Mouse (Mus musculus) lung, embryonic 14.5 days (tissue): Measurements from ENCODE around the gene Fgb. TPM values are rescaled to one million over a fixed set of nuclear protein-coding genes. Genes with fewer than 3 reads are reported as not detected.

ENCODE experiments used
- ATAC-seq: fragments of 200-750 bp; cut with Nextera tagmentation; 2 replicates; pipeline ENCODE4 v1.8.0; 2017; ENCODE audit warnings: mild to moderate bottlenecking, moderate TSS enrichment, moderate library complexity; ENCODE audit not compliant: insufficient read depth
- DNase-seq: peaks from one replicate; pipeline ENCODE4 v3.0.0-alpha.2; 2015
- H3K27ac ChIP-seq: fragments of 300-500 bp; sonication (generic); 2 replicates; pipeline ENCODE4 v1.5.1; 2014; ENCODE audit warnings: low read depth, mild to moderate bottlenecking, moderate library complexity
- H3K27me3 ChIP-seq: fragments of 300-500 bp; sonication (generic); 2 replicates; pipeline ENCODE4 v1.6.1; 2014; ENCODE audit warnings: low read length, control low read depth; ENCODE audit not compliant: insufficient read depth
- H3K36me3 ChIP-seq: fragments of 300-500 bp; sonication (generic); 2 replicates; pipeline ENCODE4 v1.6.1; 2014; ENCODE audit warnings: control low read depth; ENCODE audit not compliant: insufficient read depth
- H3K4me1 ChIP-seq: fragments of 300-500 bp; sonication (generic); 2 replicates; pipeline ENCODE4 v1.6.1; 2014; ENCODE audit warnings: antibody characterized with exemption, control low read depth; ENCODE audit not compliant: insufficient read depth
- H3K4me2 ChIP-seq: fragments of 300-500 bp; sonication (generic); 2 replicates; pipeline ENCODE4 v1.6.1; 2014; ENCODE audit warnings: mild to moderate bottlenecking
- H3K4me3 ChIP-seq: fragments of 300-500 bp; sonication (generic); 2 replicates; pipeline ENCODE4 v1.5.1; 2014; ENCODE audit warnings: low read depth, low read length
- H3K9ac ChIP-seq: fragments of 300-500 bp; sonication (generic); 2 replicates; pipeline ENCODE4 v1.6.1; 2014
- H3K9me3 ChIP-seq: fragments of 300-500 bp; sonication (generic); 2 replicates; pipeline ENCODE4 v1.6.1; 2016; ENCODE audit warnings: low read depth, low read length, control low read depth
- CTCF ChIP-seq: IDR thresholded peaks from 2 replicates; pipeline ENCODE4 v1.5.1; 2016; ENCODE audit warnings: antibody characterized with exemption, low read depth
- WGBS: fragments of 180-500 bp; shearing (Covaris S2); extraction: QIAGEN DNeasy Blood & Tissue Kit; methylation state at CpG from one replicate; pipeline ENCODE4 v1.1.7; 2014; 5-methylcytosine and 5-hydroxymethylcytosine counted together
- polyA plus RNA-seq: library from polyadenylated mRNA; unstranded; fragments of >200 nt; fragmentation: Nextera tagmentation; extraction: Ambion mirVana; gene quantifications from 2 replicates; pipeline ENCODE4 v1.2.1, GENCODE M21; 2014

Fgb gene
- polyA plus RNA-seq, 1 experiment from 2014 or later: 0.09 TPM

- WGBS: 63% methylated on average over 1 of the region's 1 CpGs
- Histone ChIP-seq H3K27me3 (no peaks in the 10 kb centered on the region), H3K36me3 (no peaks in the 10 kb centered on the region), H3K27ac (no peak overlapping the region), H3K9me3 (no peaks in the 10 kb centered on the region), H3K4me1 (no peaks in the 10 kb centered on the region), H3K4me2 (no peak overlapping the region), H3K9ac (no peak overlapping the region), H3K4me3 (no peak overlapping the region)
- ATAC-seq (no peak), DNase-seq (no peak)
- no peak for TF ChIP-seq CTCF
Measured at GRCm38 (mm10) chr3:83016236-83016635, 33.4 kb downstream of the Fgb start.

- no peaks in the 10 kb centered on the region for H3K9me3 ChIP-seq
- ATAC-seq (no peak), DNase-seq (no peak)
- H3K27ac ChIP-seq: no peak overlapping the region
- H3K4me2 ChIP-seq: no peak overlapping the region
- no peak for TF ChIP-seq CTCF
- H3K27me3 ChIP-seq: no peaks in the 10 kb centered on the region
- no peaks in the 10 kb centered on the region for H3K36me3 ChIP-seq
- H3K4me1 ChIP-seq: no peaks in the 10 kb centered on the region
- 84% methylated on average over 10 of the region's 10 CpGs for WGBS
- H3K9ac ChIP-seq: no peak overlapping the region
- no peak overlapping the region for H3K4me3 ChIP-seq
Measured at GRCm38 (mm10) chr3:83013951-83014350, 35.7 kb downstream of the Fgb start.

- Histone ChIP-seq H3K9me3 (no peaks in the 10 kb centered on the region), H3K27ac (no peak overlapping the region), H3K4me2 (no peak overlapping the region), H3K27me3 (no peaks in the 10 kb centered on the region), H3K4me1 (no peaks in the 10 kb centered on the region), H3K4me3 (no peak overlapping the region), H3K36me3 (no peaks in the 10 kb centered on the region), H3K9ac (no peak overlapping the region)
- no peak for ATAC-seq
- 88% methylated on average over 19 of the region's 19 CpGs for WGBS
- TF ChIP-seq CTCF: no peak
- DNase-seq: no peak
Measured at GRCm38 (mm10) chr3:83012636-83013035, 37.0 kb downstream of the Fgb start.

- no peak overlapping the region for H3K4me3 ChIP-seq
- no peak for TF ChIP-seq CTCF
- H3K9ac ChIP-seq: no peak overlapping the region
Measured at GRCm38 (mm10) chr3:83011565-83011964, 38.1 kb downstream of the Fgb start.

GRCm38 (mm10) chr3:83011136-83011535 lies 38.5 kb downstream of the Fgb start:
- ATAC-seq: no peak
- Histone ChIP-seq H3K4me1 (no peaks in the 10 kb centered on the region), H3K27me3 (no peaks in the 10 kb centered on the region), H3K4me2 (no peak overlapping the region), H3K4me3 (no peak overlapping the region), H3K36me3 (no peaks in the 10 kb centered on the region), H3K9ac (no peak overlapping the region), H3K9me3 (no peaks in the 10 kb centered on the region), H3K27ac (no peak overlapping the region)
- DNase-seq: no peak
- 82% methylated on average over 4 of the region's 4 CpGs for WGBS
- TF ChIP-seq CTCF: no peak

More at GRCm38 (mm10) chr3:83011565-83011964, 38.1 kb downstream of the Fgb start:
- ATAC-seq: no peak
- Histone ChIP-seq H3K9me3 (no peaks in the 10 kb centered on the region), H3K27me3 (no peaks in the 10 kb centered on the region), H3K36me3 (no peaks in the 10 kb centered on the region), H3K27ac (no peak overlapping the region), H3K4me1 (no peaks in the 10 kb centered on the region), H3K4me2 (no peak overlapping the region)
- DNase-seq: no peak
- 84% methylated on average over 4 of the region's 4 CpGs for WGBS

GRCm38 (mm10) chr3:83010291-83010690 lies 39.4 kb downstream of the Fgb start:
- no peak overlapping the region for H3K9ac ChIP-seq
- DNase-seq: no peak
- no peaks in the 10 kb centered on the region for H3K9me3 ChIP-seq
- ATAC-seq: no peak
- no peaks in the 10 kb centered on the region for H3K27me3 ChIP-seq
- WGBS: 78% methylated on average over 11 of the region's 11 CpGs
- H3K4me1 ChIP-seq: no peaks in the 10 kb centered on the region
- no peaks in the 10 kb centered on the region for H3K36me3 ChIP-seq
- no peak overlapping the region for H3K27ac ChIP-seq
- no peak overlapping the region for H3K4me3 ChIP-seq
- H3K4me2 ChIP-seq: no peak overlapping the region
- TF ChIP-seq CTCF: no peak

- no peak for ATAC-seq
- Histone ChIP-seq H3K4me2 (no peak within 1 kb of the TSS), H3K9ac (no peak within 1 kb of the TSS), H3K4me1 (no peaks in the 10 kb centered on the region), H3K27ac (no peak within 1 kb of the TSS), H3K27me3 (no peaks in the 10 kb centered on the region), H3K4me3 (no peak within 1 kb of the TSS), H3K36me3 (no peaks in the 10 kb centered on the region), H3K9me3 (no peaks in the 10 kb centered on the region)
- DNase-seq: no peak
- 31% methylated on average over 7 of the region's 7 CpGs for WGBS
- no peak for TF ChIP-seq CTCF
Measured at GRCm38 (mm10) chr3:83007557-83007956, 42.1 kb downstream of the Fgb start, which contains the start of gene Fgg. Gene Fgg (plus strand): TSS chr3:83007724.

GRCm38 (mm10) chr3:83004801-83005200 lies 44.9 kb downstream of the Fgb start:
- Histone ChIP-seq H3K36me3 (no peaks in the 10 kb centered on the region), H3K9ac (no peak overlapping the region), H3K4me1 (no peaks in the 10 kb centered on the region), H3K9me3 (no peaks in the 10 kb centered on the region), H3K4me3 (no peak overlapping the region), H3K27ac (no peak overlapping the region), H3K27me3 (no peaks in the 10 kb centered on the region), H3K4me2 (no peak overlapping the region)
- TF ChIP-seq CTCF: no peak
- ATAC-seq: no peak
- WGBS: 91% methylated on average over 7 of the region's 7 CpGs
- DNase-seq: no peak
